Mouse (Mus musculus): ENCODE measurements around the gene Ttll9. TPM values are rescaled to one million over a fixed set of nuclear protein-coding genes. Genes with fewer than 3 reads are reported as not detected.

The Ttll9 gene
- total RNA-seq, 2 experiments from 2014 or later = 0.30 to 0.50 TPM

DNA sequence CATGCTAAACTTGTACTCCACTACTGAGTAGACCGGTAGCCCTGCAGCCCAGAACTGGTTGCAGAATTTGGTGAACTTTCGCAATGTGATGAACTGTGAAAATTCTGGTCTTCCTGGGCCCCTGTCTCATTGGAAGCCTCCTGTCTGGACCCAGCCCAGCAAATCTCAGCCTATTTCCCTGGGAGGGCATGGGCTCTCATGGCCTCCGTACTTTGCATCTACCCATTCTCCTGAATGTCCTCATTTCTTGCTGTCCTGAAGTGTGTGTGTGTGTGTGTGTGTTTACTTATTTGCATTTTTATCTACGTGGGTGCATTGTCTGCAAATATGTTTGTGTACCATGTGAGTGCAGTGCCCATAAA, 87.7 kb downstream of the Ttll9 start:
- no peak for DNase-seq

DNA sequence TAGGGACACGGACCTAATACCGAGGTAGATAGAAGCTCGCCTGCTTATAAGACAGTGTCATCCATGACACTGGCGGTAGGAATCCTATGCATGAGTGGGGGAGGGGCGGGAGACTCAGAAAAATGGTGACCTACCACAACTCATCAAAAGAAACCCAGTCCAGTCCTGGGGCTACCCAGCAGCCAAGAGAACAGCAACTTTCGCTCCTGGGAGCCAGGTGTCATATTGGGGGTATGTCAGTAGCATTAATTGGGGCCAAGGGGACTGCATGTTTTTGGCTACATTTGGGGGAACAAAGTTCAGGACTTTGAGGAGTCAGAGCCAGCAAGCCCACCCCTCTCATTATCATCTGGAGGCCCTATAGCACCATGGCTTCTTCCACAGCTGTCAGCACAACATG, 88.8 kb downstream of the Ttll9 start:
- no peak for DNase-seq

DNA sequence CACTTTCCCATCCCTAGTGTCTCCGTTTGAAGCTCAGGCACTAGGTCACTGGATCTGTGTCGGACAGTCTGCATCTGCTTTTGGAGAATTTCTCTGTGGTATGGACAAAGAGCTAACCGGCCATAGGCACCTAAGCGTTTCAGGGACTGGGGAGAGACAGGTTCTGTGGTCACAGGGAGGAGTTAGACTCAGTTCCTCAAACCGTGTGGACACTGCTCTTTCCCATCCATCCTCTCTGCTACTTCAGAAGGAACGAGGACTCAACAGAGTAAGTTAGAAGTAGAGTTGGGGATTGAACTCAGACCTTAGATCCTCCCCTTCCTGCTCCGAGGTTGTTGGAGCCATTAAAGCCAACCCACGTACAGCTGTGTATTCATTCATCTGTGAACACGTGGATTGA, 89.3 kb downstream of the Ttll9 start:
- no peak for DNase-seq

DNA sequence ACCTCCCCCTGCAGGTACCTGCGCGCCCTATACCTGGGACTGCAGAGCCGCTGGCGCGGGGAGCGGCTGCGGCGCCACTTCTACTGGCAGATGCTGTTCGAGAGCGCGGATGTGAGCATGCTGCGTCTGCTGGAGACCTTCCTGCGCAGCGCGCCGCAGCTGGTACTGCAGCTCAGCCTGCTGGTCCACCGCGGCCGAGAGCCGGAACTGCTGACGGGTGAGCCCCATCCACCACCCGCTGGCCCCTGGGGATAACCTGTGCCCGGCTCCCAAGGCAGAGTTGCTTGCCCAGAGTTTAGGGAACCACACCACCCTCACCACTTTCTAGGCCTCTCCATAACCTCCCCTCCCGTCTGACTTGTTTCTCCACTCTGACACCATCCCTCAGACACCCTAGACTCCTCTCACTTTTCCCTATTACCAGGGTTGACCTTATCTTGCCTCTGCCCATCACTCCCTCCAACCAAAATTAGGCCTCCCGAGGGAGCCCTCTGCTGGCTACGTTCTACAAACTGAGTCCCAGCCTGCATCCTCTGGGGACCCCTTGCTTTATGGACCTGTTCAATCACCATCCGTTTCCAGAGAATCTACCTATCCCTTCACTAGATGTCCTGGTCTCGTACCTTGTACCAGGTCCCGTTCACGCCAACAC, 90.5 kb downstream of the Ttll9 start:
- DNase-seq = peak; percentile 19 to 42

DNA sequence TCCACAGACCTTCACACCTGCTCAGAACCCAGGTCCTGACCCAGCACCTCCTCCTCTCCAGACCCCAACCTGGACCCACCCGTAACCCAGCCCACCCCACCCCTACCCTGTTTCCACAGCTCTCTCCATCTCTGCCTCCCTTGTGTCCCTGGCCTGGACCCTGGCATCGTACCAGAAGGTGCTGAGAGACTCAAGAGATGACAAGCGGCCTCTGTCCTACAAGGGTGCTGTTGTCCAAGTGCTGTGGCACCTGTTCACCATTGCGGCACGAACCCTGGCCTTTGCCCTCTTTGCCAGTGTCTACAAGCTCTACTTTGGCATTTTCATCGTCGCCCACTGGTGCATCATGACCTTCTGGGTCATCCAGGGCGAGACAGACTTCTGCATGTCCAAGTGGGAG, 91.6 kb downstream of the Ttll9 start:
- no peak for DNase-seq

DNA sequence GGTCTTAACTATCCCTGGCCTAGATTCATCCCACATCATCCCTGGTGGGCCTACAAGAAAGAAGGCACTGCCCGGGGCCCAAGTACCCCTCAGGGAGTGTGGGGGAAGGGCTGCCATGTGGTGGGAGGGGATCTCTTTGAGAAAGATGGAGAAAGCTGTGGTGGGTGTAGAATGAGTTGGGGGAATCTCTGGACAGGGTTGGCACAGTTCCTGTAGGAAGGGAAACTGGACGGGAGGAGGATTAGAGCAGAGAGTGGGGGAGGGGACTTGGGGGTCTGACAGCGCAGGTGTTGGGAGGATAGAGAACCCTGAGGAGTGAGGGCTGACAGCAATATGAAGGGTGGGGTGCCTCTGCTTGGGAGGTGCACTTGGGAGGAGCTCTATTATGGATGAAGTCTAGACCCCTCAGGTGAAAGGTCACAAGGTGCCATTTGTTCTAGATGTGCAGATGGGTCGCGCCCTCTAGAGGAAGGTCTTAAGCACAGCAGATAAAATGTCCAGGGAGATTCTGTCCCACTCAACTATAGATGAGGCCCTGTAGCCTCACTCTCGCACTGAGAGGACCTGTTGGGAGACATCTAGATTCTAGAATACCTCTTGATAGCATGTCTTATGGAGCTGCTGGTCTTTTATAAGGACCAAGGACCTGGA, 93.1 kb downstream of the Ttll9 start:
- no peak for DNase-seq

Other genes starting within 250 kb of the Ttll9 start
- gene Id1, start 226.2 kb upstream of the Ttll9 start, total RNA-seq (2021) = 100 to 1,000 TPM in 1 of 2 experiments, 10 to 100 TPM in 1; 68.4 to 105 TPM
- 1 to 10 TPM; 3.0 to 4.0 TPM for gene Cox4i2, start 208.3 kb upstream of the Ttll9 start, total RNA-seq (2021)
- 10 to 100 TPM; 58.2 to 93.9 TPM for gene Bcl2l1, start 130.8 kb upstream of the Ttll9 start, total RNA-seq (2021)
- 1 to 10 TPM; 5.1 to 6.2 TPM for gene Tpx2, start 114.5 kb upstream of the Ttll9 start, total RNA-seq (2021)
- gene Mylk2, start 51.1 kb upstream of the Ttll9 start, total RNA-seq (2021) = not detected
- 1 to 10 TPM; 2.7 to 2.8 TPM for gene Foxs1, start 29.3 kb upstream of the Ttll9 start, total RNA-seq (2021)
- 1 to 10 TPM in 1 of 2 experiments, under 1 TPM in 1; 0.99 to 2.1 TPM for gene Dusp15, start 10.8 kb upstream of the Ttll9 start, total RNA-seq (2021)
- 100 to 1,000 TPM; 175 to 226 TPM for gene Pdrg1, start 52.9 kb downstream of the Ttll9 start, total RNA-seq (2021)
- 1 to 10 TPM in 1 of 2 experiments, under 1 TPM in 1; 0.56 to 1.5 TPM for gene Xkr7, start 69.4 kb downstream of the Ttll9 start, total RNA-seq (2021)
- gene Ccm2l, start 103.5 kb downstream of the Ttll9 start, total RNA-seq (2021) = 10 to 100 TPM; 10.2 to 11.0 TPM
- gene Hck, start 146.0 kb downstream of the Ttll9 start, total RNA-seq (2021) = 1 to 10 TPM; 2.7 to 2.9 TPM
- 100 to 1,000 TPM; 103 to 118 TPM for gene Tm9sf4, start 198.8 kb downstream of the Ttll9 start, total RNA-seq (2021)

Measured in adrenal gland, postnatal 36 days (tissue).